In genomic region chr4:53014421-53014820, GRCm38 (mm10) we compare ENCODE assay signal across 27 mouse cellular contexts. TPM values are rescaled to one million over a fixed set of nuclear protein-coding genes. Genes with fewer than 3 reads are reported as not detected.
DNase-seq lines count a peak whose midpoint lies in the region; ATAC-seq lines count a peak whose summit lies in the region.
"Had no signal": no experiment of that assay in that cellular context is flagged by ENCODE, and none has a peak within 500 bp of the region (broad histone marks: within the 10 kb centered on the region; RNA-seq: fewer than 3 reads in every experiment).

No protein-coding gene starts in this region.

- H3K9me3 ChIP-seq in limb, embryonic 11.5 days (ENCODE audit: control insufficient read depth, low read length): no peaks in the 10 kb centered on the region
- 0 out of 2 replicates have a peak, but pooled peaks cover 4% of the 10 kb centered on the region for H3K9me3 ChIP-seq in limb, embryonic 10.5 days (replicated peaks)
- H3K9me3 ChIP-seq: forebrain, embryonic 12.5 days had no signal

- no peak overlapping the region for H3K4me2 ChIP-seq in limb, embryonic 11.5 days (ENCODE audit: low read depth, severe bottlenecking)
- H3K4me2 ChIP-seq: embryonic facial prominence, embryonic 13.5 days; embryonic facial prominence, embryonic 15.5 days; forebrain, embryonic 12.5 days had no signal

- H3K27ac ChIP-seq in limb, embryonic 11.5 days (replicated peaks; ENCODE audit: low read depth, low read length): no peak overlapping the region
- H3K27ac ChIP-seq in limb, embryonic 10.5 days: no peak overlapping the region
- H3K27ac ChIP-seq: embryonic facial prominence, embryonic 13.5 days; embryonic facial prominence, embryonic 15.5 days; forebrain, embryonic 10.5 days; forebrain, embryonic 12.5 days had no signal

- no peak overlapping the region for H3K4me3 ChIP-seq in limb, embryonic 11.5 days (ENCODE audit: low read depth, low read length)
- H3K4me3 ChIP-seq in limb, embryonic 10.5 days: no peak overlapping the region
- H3K4me3 ChIP-seq: embryonic facial prominence, embryonic 13.5 days; embryonic facial prominence, embryonic 15.5 days; erythroblast, embryonic 14.5 days; forebrain, embryonic 10.5 days; forebrain, embryonic 12.5 days had no signal

- H3K4me1 ChIP-seq in limb, embryonic 11.5 days (ENCODE audit: control insufficient read depth, insufficient read depth, low read length): no peaks in the 10 kb centered on the region
- H3K4me1 ChIP-seq in limb, embryonic 10.5 days: peaks cover 4% of the 10 kb centered on the region; the same call in 1 of the 2 replicates

- no peaks in the 10 kb centered on the region for H3K27me3 ChIP-seq in limb, embryonic 11.5 days (ENCODE audit: control insufficient read depth, insufficient read depth, low read length)
- no peaks in the 10 kb centered on the region for H3K27me3 ChIP-seq in limb, embryonic 10.5 days (ENCODE audit: low read depth, poor library complexity, severe bottlenecking)
- H3K27me3 ChIP-seq: CH12.LX; embryonic facial prominence, embryonic 13.5 days; embryonic facial prominence, embryonic 15.5 days; forebrain, embryonic 12.5 days had no signal

- WGBS in limb, embryonic 11.5 days: 90% methylated on average over 7 of the region's 7 CpGs
- WGBS in limb, embryonic 10.5 days: 91% methylated on average over 7 of the region's 7 CpGs

- no peak overlapping the region for H3K9ac ChIP-seq in limb, embryonic 11.5 days (ENCODE audit: low read length)
- H3K9ac ChIP-seq: embryonic facial prominence, embryonic 13.5 days; embryonic facial prominence, embryonic 15.5 days; forebrain, embryonic 12.5 days had no signal

- DNase-seq in limb, embryonic 11.5 days (ENCODE audit: low spot score): peak; percentile 16
- no peak for DNase-seq in limb, embryonic 10.5 days (ENCODE audit: low spot score)
- peak; percentile 33 for DNase-seq in R1 (ENCODE audit: low read depth, low spot score)
- no peak for DNase-seq in B cell, adult 2 months
- no peak for DNase-seq in frontal cortex, postnatal 36 days (ENCODE audit: low spot score in 2 of 2)
- DNase-seq: adrenal gland, adult 2 months; adrenal gland, postnatal 10 days; adrenal gland, postnatal 25 days; cerebellum, adult 11 months; cerebellum, adult 18-20 months; cerebellum, adult 8-10 months; cerebellum, adult 9-11 months; cerebellum, postnatal 14 days; cerebellum, postnatal 36 days; embryo, embryonic 11 days had no signal

- no peak for ATAC-seq in limb, embryonic 11.5 days (ENCODE audit: insufficient number of reproducible peaks, low FRiP score, low TSS enrichment, low read depth)
- ATAC-seq: CD4-positive, CD25-positive, alpha-beta regulatory T cell, adult 4 months; forebrain, embryonic 14.5 days; forebrain, embryonic 16.5 days had no signal

- H3K36me3 ChIP-seq in limb, embryonic 11.5 days (ENCODE audit: control insufficient read depth, insufficient read depth, low read length): peaks cover 9% of the 10 kb centered on the region; the same call in 1 of the 2 replicates
- H3K36me3 ChIP-seq in limb, embryonic 10.5 days: peaks cover 52% of the 10 kb centered on the region

RNA-seq across cellular contexts. Expression of gene Nipsnap3b, which starts 2.7 kb away (rescaled TPM):
- 55.4 and 58.6 TPM in 2 replicates for polyA plus RNA-seq in limb, embryonic 11.5 days (2014; fragmentation: Nextera tagmentation; extraction: Ambion mirVana)
- 59.1 and 62.4 TPM in 2 replicates for polyA plus RNA-seq in limb, embryonic 10.5 days (2016; fragmentation: Nextera tagmentation; extraction: Ambion mirVana)

RNA-seq across cellular contexts. Expression of gene Nipsnap3a, which starts 25.3 kb away (rescaled TPM):
- not detected in 2 replicates for polyA plus RNA-seq in limb, embryonic 11.5 days (2014; fragmentation: Nextera tagmentation; extraction: Ambion mirVana)
- not detected in 2 replicates for polyA plus RNA-seq in limb, embryonic 10.5 days (2016; fragmentation: Nextera tagmentation; extraction: Ambion mirVana)
- polyA plus RNA-seq: adrenal gland, adult 2 months; brain, embryonic 14.5 days; embryonic facial prominence, embryonic 11.5 days; embryonic facial prominence, embryonic 13.5 days; embryonic facial prominence, embryonic 15.5 days; erythroblast, embryonic 14.5 days; forebrain, embryonic 10.5 days; forebrain, embryonic 12.5 days; forebrain, embryonic 14.5 days; forebrain, embryonic 16.5 days; frontal cortex, adult 2 months had no signal

RNA-seq across cellular contexts. Expression of gene Olfr270, which starts 50.1 kb away (rescaled TPM):
- not detected in 2 replicates for polyA plus RNA-seq in limb, embryonic 11.5 days (2014; fragmentation: Nextera tagmentation; extraction: Ambion mirVana)
- polyA plus RNA-seq in limb, embryonic 10.5 days (2016; fragmentation: Nextera tagmentation; extraction: Ambion mirVana): not detected in 2 replicates
- polyA plus RNA-seq: adrenal gland, adult 2 months; brain, embryonic 14.5 days; CD4-positive, CD25-positive, alpha-beta regulatory T cell, adult 4 months; embryonic facial prominence, embryonic 11.5 days; embryonic facial prominence, embryonic 13.5 days; embryonic facial prominence, embryonic 15.5 days; erythroblast, embryonic 14.5 days; forebrain, embryonic 10.5 days; forebrain, embryonic 12.5 days; forebrain, embryonic 14.5 days; forebrain, embryonic 16.5 days; frontal cortex, adult 2 months had no signal

Comparison
In these comparisons a context has a peak if more than half of its experiments do, and no peak if none do; other contexts are left out.
1. DNase-seq: peak in limb, embryonic 11.5 days (single experiment) and R1 (single experiment); none in limb, embryonic 10.5 days (single experiment), B cell, adult 2 months (0 of 2) and frontal cortex, postnatal 36 days (0 of 2).